Mouse (Mus musculus) B cell, adult (primary cell): ENCODE data around the gene Qk. TPM values are rescaled to one million over a fixed set of nuclear protein-coding genes. Genes with fewer than 3 reads are reported as not detected.

ENCODE experiments used
- total RNA-seq: library from RNA; stranded (reverse); gene quantifications from 4 replicates; pipeline ENCODE4 v1.2.4, GENCODE M21; 2023; ENCODE audit not compliant: inconsistent age

Gene Qk
- 106 to 148 TPM (median 125 TPM) in 4 replicates for total RNA-seq

DNA sequence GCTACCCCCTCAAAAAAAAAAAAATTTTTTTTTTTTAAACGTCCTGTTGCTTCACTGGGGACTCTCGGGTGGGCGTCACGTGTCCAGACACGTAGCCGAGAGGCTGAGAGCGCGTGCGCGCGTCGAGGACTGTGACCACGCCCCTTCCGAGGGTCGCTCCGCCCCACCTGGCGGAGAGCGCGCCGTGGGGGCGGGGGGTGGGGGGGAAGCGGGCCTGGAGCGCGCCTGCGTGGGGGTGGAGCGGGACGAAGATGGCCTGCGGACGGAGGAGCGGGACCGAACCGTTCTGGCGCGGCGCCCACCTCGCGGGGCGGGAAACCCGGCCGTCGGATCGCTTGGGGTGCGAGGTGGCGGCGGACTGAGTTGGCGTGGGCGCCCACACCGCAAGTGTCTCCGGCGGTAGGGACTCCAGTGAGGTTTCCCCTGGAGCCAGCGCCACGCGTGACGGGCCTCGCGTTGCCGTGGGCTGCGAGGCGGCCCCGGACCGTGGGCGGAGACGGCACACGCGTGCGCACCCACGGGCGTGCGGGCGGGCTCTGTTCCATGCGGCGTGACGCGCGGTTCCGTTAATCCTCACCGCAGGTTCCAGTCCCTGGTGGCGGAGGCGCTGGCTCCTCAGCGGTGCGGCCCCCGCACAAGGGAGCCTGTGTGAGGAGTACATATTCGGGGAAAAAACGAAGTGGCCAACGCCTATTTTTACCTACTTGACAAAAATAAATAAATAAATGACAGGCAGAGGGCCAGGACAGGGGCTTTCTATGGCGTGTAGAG, at the start of gene Qk:
Gene Qk, minus strand, starts transcription at position 170 of the 771 bp plus-strand sequence.

